Mouse (Mus musculus) ES-E14 (cell line): ENCODE measurements around the gene Cfap77. TPM values are rescaled to one million over a fixed set of nuclear protein-coding genes. Genes with fewer than 3 reads are reported as not detected.

Experiments used
- DNase-seq: peaks from one replicate; pipeline ENCODE4 v3.0.0-alpha.2; 2013; ENCODE audit warnings: low read depth, low spot score
- H3K27ac ChIP-seq: 2 replicates; pipeline ENCODE4 v1.5.1; 2012; ENCODE audit warnings: low read depth, mild to moderate bottlenecking, low read length, moderate library complexity, mixed read lengths; ENCODE audit not compliant: poor library complexity, insufficient read depth, severe bottlenecking
- H3K36me3 ChIP-seq: 2 replicates; pipeline ENCODE4 v1.6.1; 2012; ENCODE audit warnings: mild to moderate bottlenecking, low read length, moderate library complexity, mixed read lengths; ENCODE audit not compliant: control insufficient read depth, poor library complexity, insufficient read depth, severe bottlenecking
- H3K4me1 ChIP-seq, 2 experiments: fragments of 150-350 bp in 1 of 2; sonication (generic) in 1 of 2; 2 replicates each; pipeline ENCODE4 v1.6.1; 2012; ENCODE audit warnings: low read length in 2 of 2, mild to moderate bottlenecking in 1 of 2, mixed read lengths in 1 of 2; ENCODE audit not compliant: control insufficient read depth in 2 of 2, insufficient read depth in 2 of 2, poor library complexity in 1 of 2
- H3K4me3 ChIP-seq, 2 experiments: fragments of 150-350 bp in 1 of 2; sonication (generic) in 1 of 2; 2 replicates each; pipeline ENCODE4 v1.5.1; 2012; ENCODE audit warnings: low read length in 2 of 2, low read depth in 1 of 2, mild to moderate bottlenecking in 1 of 2, mixed read lengths in 1 of 2; ENCODE audit not compliant: insufficient read depth in 1 of 2, poor library complexity in 1 of 2, severe bottlenecking in 1 of 2
- H3K9ac ChIP-seq: 2 replicates; pipeline ENCODE4 v1.6.1; 2012; ENCODE audit warnings: low read depth, mild to moderate bottlenecking, low read length, mixed read lengths; ENCODE audit not compliant: poor library complexity, insufficient read depth, severe bottlenecking
- H3K9me3 ChIP-seq: fragments of 150-350 bp; sonication (generic); 2 replicates; pipeline ENCODE4 v1.6.1; 2012; ENCODE audit warnings: low read depth, mild to moderate bottlenecking, low read length; ENCODE audit not compliant: control insufficient read depth, insufficient read depth
- CHD2 ChIP-seq: IDR thresholded peaks from 2 replicates; pipeline ENCODE4 v1.6.1; 2014; ENCODE audit warnings: mild to moderate bottlenecking, low read depth, low read length, inconsistent platforms
- HCFC1 ChIP-seq: IDR thresholded peaks from 2 replicates; pipeline ENCODE4 v1.6.1; 2012; ENCODE audit warnings: low read length, inconsistent platforms, borderline replicate concordance; ENCODE audit not compliant: insufficient read depth
- MAFK ChIP-seq: IDR thresholded peaks from 2 replicates; pipeline ENCODE4 v1.6.1; 2014; ENCODE audit warnings: mild to moderate bottlenecking, low read depth, low read length, inconsistent platforms; ENCODE audit not compliant: insufficient read depth
- ZC3H11A ChIP-seq: IDR thresholded peaks from 2 replicates; pipeline ENCODE4 v1.6.1; 2012; ENCODE audit warnings: low read depth, mild to moderate bottlenecking, inconsistent platforms, low read length, borderline replicate concordance
- ZNF384 ChIP-seq: IDR thresholded peaks from 2 replicates; pipeline ENCODE4 v1.6.1; 2012; ENCODE audit warnings: low read depth, low read length, inconsistent platforms
- in situ Hi-C, 2 experiments: fragments of 600-800 bp; cut with MboI; formaldehyde crosslinking; loops; one replicate each; pipeline ENCODE4 v1.15.1; 2025; ENCODE audit warnings: low sequenced_read_pairs in 2 of 2, inconsistent platforms in 1 of 2; ENCODE audit not compliant: unreplicated experiment in 2 of 2
- total RNA-seq: library from RNA; depleted of rRNA; stranded (reverse); fragments of 300-350 nt; gene quantifications from 2 replicates; pipeline ENCODE4 v1.2.3, GENCODE M21; 2012

Gene Cfap77
- total RNA-seq, 1 experiment: 1.0 TPM

- Histone ChIP-seq H3K4me1 (peaks cover 4 to 6% of the 10 kb centered on the region in 2 experiments; a peak in 3 of 4 replicates), H3K9ac (no peak overlapping the region), H3K36me3 (no peaks in the 10 kb centered on the region), H3K4me3 (no peak overlapping the region), H3K27ac (no peak overlapping the region), H3K9me3 (no peaks in the 10 kb centered on the region)
- TF ChIP-seq ZC3H11A: no peak
- in situ Hi-C loops: loop anchor here in 1 of 2 experiments (10.0 kb wide), 1 partner anchor 216 kb away; no protein-coding TSS in a partner anchor
- DNase-seq: no peak
Observed at GRCm38 (mm10) chr2:28970424-28970823, 84.4 kb downstream of the Cfap77 start.

GRCm38 (mm10) chr2:28968278-28968677 is 86.6 kb downstream of the Cfap77 start:
- TF ChIP-seq ZNF384: no peak
- TF ChIP-seq CHD2: no peak
- no peak for TF ChIP-seq HCFC1
- no peak for TF ChIP-seq MAFK
- no peak for TF ChIP-seq ZC3H11A
- H3K36me3 ChIP-seq: no peaks in the 10 kb centered on the region
- in situ Hi-C loops: no loop called here

GRCm38 (mm10) chr2:28966151-28966795 is 88.6 kb downstream of the Cfap77 start:
- H3K4me3 ChIP-seq: no peak overlapping the region
- no peak overlapping the region for H3K27ac ChIP-seq

More at GRCm38 (mm10) chr2:28968278-28968677, 86.6 kb downstream of the Cfap77 start:
- H3K4me3 ChIP-seq: no peak overlapping the region
- H3K27ac ChIP-seq: no peak overlapping the region
- no peaks in the 10 kb centered on the region for H3K9me3 ChIP-seq
- 0 out of 4 replicates have a peak, but pooled peaks cover 0 to under 1% of the 10 kb centered on the region in 2 experiments for H3K4me1 ChIP-seq
- H3K9ac ChIP-seq: no peak overlapping the region
- DNase-seq: no peak

GRCm38 (mm10) chr2:28963565-28963964 is 91.3 kb downstream of the Cfap77 start:
- in situ Hi-C loops: no loop called here
- 0 out of 4 replicates have a peak, but pooled peaks cover 0 to 3% of the 10 kb centered on the region in 2 experiments for H3K4me1 ChIP-seq
- H3K36me3 ChIP-seq: no peaks in the 10 kb centered on the region
- H3K9ac ChIP-seq: no peak overlapping the region
- DNase-seq: no peak
- no peak for TF ChIP-seq MAFK
- no peak for TF ChIP-seq CHD2
- no peak for TF ChIP-seq HCFC1
- H3K4me3 ChIP-seq: no peak overlapping the region
- H3K27ac ChIP-seq: no peak overlapping the region
- H3K9me3 ChIP-seq: no peaks in the 10 kb centered on the region

More at GRCm38 (mm10) chr2:28966151-28966795, 88.6 kb downstream of the Cfap77 start:
- no peak overlapping the region for H3K9ac ChIP-seq
- H3K36me3 ChIP-seq: no peaks in the 10 kb centered on the region
- in situ Hi-C loops: no loop called here
- DNase-seq: no peak
- H3K4me1 ChIP-seq: no peaks in the 10 kb centered on the region
- TF ChIP-seq MAFK (no peak), CHD2 (no peak), HCFC1 (no peak), ZNF384 (no peak), ZC3H11A (no peak)
- H3K9me3 ChIP-seq: no peaks in the 10 kb centered on the region

GRCm38 (mm10) chr2:28961636-28962035 is 93.2 kb downstream of the Cfap77 start:
- no peaks in the 10 kb centered on the region for H3K9me3 ChIP-seq
- no peak for DNase-seq
- H3K27ac ChIP-seq: no peak overlapping the region
- H3K4me1 ChIP-seq: 0 out of 4 replicates have a peak, but pooled peaks cover 0 to 3% of the 10 kb centered on the region in 2 experiments
- H3K9ac ChIP-seq: no peak overlapping the region
- TF ChIP-seq CHD2: no peak
- no peak for TF ChIP-seq HCFC1
- TF ChIP-seq ZNF384: no peak
- TF ChIP-seq MAFK: no peak
- no peak for TF ChIP-seq ZC3H11A
- no peak overlapping the region for H3K4me3 ChIP-seq
- in situ Hi-C loops: no loop called here
- no peaks in the 10 kb centered on the region for H3K36me3 ChIP-seq
